Mouse (Mus musculus): Measurements from ENCODE around the gene Gbe1. TPM values are rescaled to one million over a fixed set of nuclear protein-coding genes. Genes with fewer than 3 reads are reported as not detected.

Gene Gbe1
- polyA plus RNA-seq, 1 experiment from 2014 or later = 16.6 TPM

GRCm38 (mm10) chr16:70330007-70330406 lies 16.3 kb downstream of the Gbe1 start:
- no peak overlapping the region for H3K4me3 ChIP-seq
- H3K27me3 ChIP-seq (replicated peaks) = no peaks in the 10 kb centered on the region
- H3K4me2 ChIP-seq = no peak overlapping the region
- H3K9ac ChIP-seq = no peak overlapping the region
- H3K9me3 ChIP-seq = no peaks in the 10 kb centered on the region
- H3K36me3 ChIP-seq (replicated peaks) = no peaks in the 10 kb centered on the region
- H3K4me1 ChIP-seq = no peaks in the 10 kb centered on the region
- WGBS = 50% methylated on average over 2 of the region's 2 CpGs
- no peak overlapping the region for H3K27ac ChIP-seq
- ATAC-seq (replicated peaks) = 0 out of 2 replicates have a peak, but pooled peaks have one; percentile 39

- no peak for ATAC-seq (replicated peaks)
- Histone ChIP-seq H3K27ac (no peak overlapping the region), H3K9ac (no peak overlapping the region), H3K27me3 (replicated peaks) (no peaks in the 10 kb centered on the region), H3K36me3 (replicated peaks) (no peaks in the 10 kb centered on the region), H3K4me3 (no peak overlapping the region), H3K4me2 (no peak overlapping the region), H3K4me1 (no peaks in the 10 kb centered on the region), H3K9me3 (no peaks in the 10 kb centered on the region)
- 93% methylated on average over 10 of the region's 10 CpGs for WGBS
Measured at GRCm38 (mm10) chr16:70330626-70331275, 17.0 kb downstream of the Gbe1 start.

GRCm38 (mm10) chr16:70334812-70335211 lies 21.1 kb downstream of the Gbe1 start:
- Histone ChIP-seq H3K27ac (no peak overlapping the region), H3K4me3 (no peak overlapping the region), H3K36me3 (replicated peaks) (no peaks in the 10 kb centered on the region), H3K4me2 (no peak overlapping the region), H3K9ac (no peak overlapping the region), H3K4me1 (no peaks in the 10 kb centered on the region), H3K27me3 (replicated peaks) (no peaks in the 10 kb centered on the region), H3K9me3 (no peaks in the 10 kb centered on the region)
- 94% methylated on average over 5 of the region's 5 CpGs for WGBS
- no peak for ATAC-seq (replicated peaks)

- Histone ChIP-seq H3K27me3 (replicated peaks) (no peaks in the 10 kb centered on the region), H3K4me3 (no peak overlapping the region), H3K27ac (no peak overlapping the region), H3K9ac (no peak overlapping the region), H3K9me3 (no peaks in the 10 kb centered on the region), H3K4me1 (no peaks in the 10 kb centered on the region), H3K36me3 (replicated peaks) (no peaks in the 10 kb centered on the region), H3K4me2 (no peak overlapping the region)
- no peak for ATAC-seq (replicated peaks)
Measured at GRCm38 (mm10) chr16:70335472-70335871, 21.7 kb downstream of the Gbe1 start.

GRCm38 (mm10) chr16:70337661-70338060 lies 23.9 kb downstream of the Gbe1 start:
- Histone ChIP-seq H3K27me3 (replicated peaks) (no peaks in the 10 kb centered on the region), H3K27ac (no peak overlapping the region), H3K36me3 (replicated peaks) (no peaks in the 10 kb centered on the region), H3K4me2 (no peak overlapping the region), H3K4me3 (no peak overlapping the region), H3K4me1 (no peaks in the 10 kb centered on the region), H3K9me3 (no peaks in the 10 kb centered on the region), H3K9ac (no peak overlapping the region)
- WGBS = 90% methylated on average over 3 of the region's 3 CpGs
- ATAC-seq (replicated peaks) = no peak

GRCm38 (mm10) chr16:70344496-70344895 lies 30.7 kb downstream of the Gbe1 start:
- H3K4me2 ChIP-seq = no peak overlapping the region
- no peak overlapping the region for H3K4me3 ChIP-seq
- no peak overlapping the region for H3K27ac ChIP-seq
- H3K27me3 ChIP-seq (replicated peaks) = no peaks in the 10 kb centered on the region
- no peaks in the 10 kb centered on the region for H3K9me3 ChIP-seq
- no peaks in the 10 kb centered on the region for H3K36me3 ChIP-seq (replicated peaks)
- ATAC-seq (replicated peaks) = no peak
- H3K9ac ChIP-seq = no peak overlapping the region
- 58% methylated on average over 1 of the region's 1 CpGs for WGBS
- H3K4me1 ChIP-seq = no peaks in the 10 kb centered on the region

GRCm38 (mm10) chr16:70345607-70346006 lies 31.9 kb downstream of the Gbe1 start:
- Histone ChIP-seq H3K4me3 (no peak overlapping the region), H3K36me3 (replicated peaks) (no peaks in the 10 kb centered on the region), H3K27ac (no peak overlapping the region), H3K4me1 (no peaks in the 10 kb centered on the region), H3K27me3 (replicated peaks) (no peaks in the 10 kb centered on the region), H3K9ac (no peak overlapping the region), H3K4me2 (no peak overlapping the region), H3K9me3 (no peaks in the 10 kb centered on the region)
- ATAC-seq (replicated peaks) = no peak
- 59% methylated on average over 10 of the region's 10 CpGs for WGBS

GRCm38 (mm10) chr16:70350011-70350410 lies 36.3 kb downstream of the Gbe1 start:
- ATAC-seq (replicated peaks) = no peak
- Histone ChIP-seq H3K9ac (no peak overlapping the region), H3K9me3 (no peaks in the 10 kb centered on the region), H3K36me3 (replicated peaks) (no peaks in the 10 kb centered on the region), H3K27ac (no peak overlapping the region), H3K4me1 (no peaks in the 10 kb centered on the region), H3K4me3 (no peak overlapping the region), H3K27me3 (replicated peaks) (no peaks in the 10 kb centered on the region), H3K4me2 (no peak overlapping the region)
- WGBS = 90% methylated on average over 8 of the region's 8 CpGs

GRCm38 (mm10) chr16:70351641-70352280 lies 38.0 kb downstream of the Gbe1 start:
- ATAC-seq (replicated peaks) = 0 out of 2 replicates have a peak, but pooled peaks have one; percentile 62
- H3K9ac ChIP-seq = no peak overlapping the region
- 61% methylated on average over 11 of the region's 11 CpGs for WGBS

GRCm38 (mm10) chr16:70352571-70352970 lies 38.8 kb downstream of the Gbe1 start:
- H3K4me1 ChIP-seq = no peaks in the 10 kb centered on the region
- no peak for ATAC-seq (replicated peaks)

More at GRCm38 (mm10) chr16:70351641-70352280, 38.0 kb downstream of the Gbe1 start:
- Histone ChIP-seq H3K27ac (no peak overlapping the region), H3K36me3 (replicated peaks) (no peaks in the 10 kb centered on the region), H3K4me1 (no peaks in the 10 kb centered on the region), H3K27me3 (replicated peaks) (no peaks in the 10 kb centered on the region), H3K4me2 (no peak overlapping the region), H3K9me3 (no peaks in the 10 kb centered on the region), H3K4me3 (no peak overlapping the region)

GRCm38 (mm10) chr16:70353058-70353457 lies 39.3 kb downstream of the Gbe1 start:
- Histone ChIP-seq H3K9ac (no peak overlapping the region), H3K4me1 (no peaks in the 10 kb centered on the region), H3K27ac (no peak overlapping the region), H3K36me3 (replicated peaks) (no peaks in the 10 kb centered on the region), H3K4me2 (no peak overlapping the region), H3K4me3 (no peak overlapping the region), H3K9me3 (no peaks in the 10 kb centered on the region), H3K27me3 (replicated peaks) (no peaks in the 10 kb centered on the region)
- ATAC-seq (replicated peaks) = no peak
- 32% methylated on average over 2 of the region's 2 CpGs for WGBS

More at GRCm38 (mm10) chr16:70352571-70352970, 38.8 kb downstream of the Gbe1 start:
- Histone ChIP-seq H3K9me3 (no peaks in the 10 kb centered on the region), H3K36me3 (replicated peaks) (no peaks in the 10 kb centered on the region), H3K4me2 (no peak overlapping the region), H3K4me3 (no peak overlapping the region), H3K27me3 (replicated peaks) (no peaks in the 10 kb centered on the region), H3K27ac (no peak overlapping the region), H3K9ac (no peak overlapping the region)
- WGBS = 73% methylated on average over 3 of the region's 3 CpGs

- H3K4me1 ChIP-seq = no peaks in the 10 kb centered on the region
- H3K9ac ChIP-seq = no peak overlapping the region
- H3K4me2 ChIP-seq = no peak overlapping the region
- no peak for ATAC-seq (replicated peaks)
- H3K27ac ChIP-seq = no peak overlapping the region
- H3K4me3 ChIP-seq = no peak overlapping the region
- no peaks in the 10 kb centered on the region for H3K9me3 ChIP-seq
- H3K36me3 ChIP-seq (replicated peaks) = no peaks in the 10 kb centered on the region
- 95% methylated on average over 6 of the region's 6 CpGs for WGBS
- no peaks in the 10 kb centered on the region for H3K27me3 ChIP-seq (replicated peaks)
Measured at GRCm38 (mm10) chr16:70358326-70358725, 44.6 kb downstream of the Gbe1 start.

- H3K9me3 ChIP-seq = no peaks in the 10 kb centered on the region
- 97% methylated on average over 3 of the region's 3 CpGs for whole genome bisulfite sequencing
Measured at GRCm38 (mm10) chr16:70365229-70365628, 51.5 kb downstream of the Gbe1 start.

More at GRCm38 (mm10) chr16:70365229-70365628, 51.5 kb downstream of the Gbe1 start:
- no peak overlapping the region for H3K27ac ChIP-seq
- no peak overlapping the region for H3K9ac ChIP-seq
- no peaks in the 10 kb centered on the region for H3K36me3 ChIP-seq (replicated peaks)
- no peak for ATAC-seq (replicated peaks)
- H3K27me3 ChIP-seq (replicated peaks) = no peaks in the 10 kb centered on the region
- H3K4me2 ChIP-seq = no peak overlapping the region
- no peak overlapping the region for H3K4me3 ChIP-seq
- no peaks in the 10 kb centered on the region for H3K4me1 ChIP-seq

Data from midbrain, embryonic 15.5 days (tissue).